Mouse (Mus musculus) right cerebral cortex, postnatal 4 days (tissue): ENCODE data around the gene Vegfa.
A peak's percentile ranks its signal among the peaks of the same experiment; 100 is the strongest.

Experiments
- DNase-seq: peaks from one replicate; pipeline ENCODE4 v3.0.0-alpha.2; 2022

The Vegfa gene

DNA sequence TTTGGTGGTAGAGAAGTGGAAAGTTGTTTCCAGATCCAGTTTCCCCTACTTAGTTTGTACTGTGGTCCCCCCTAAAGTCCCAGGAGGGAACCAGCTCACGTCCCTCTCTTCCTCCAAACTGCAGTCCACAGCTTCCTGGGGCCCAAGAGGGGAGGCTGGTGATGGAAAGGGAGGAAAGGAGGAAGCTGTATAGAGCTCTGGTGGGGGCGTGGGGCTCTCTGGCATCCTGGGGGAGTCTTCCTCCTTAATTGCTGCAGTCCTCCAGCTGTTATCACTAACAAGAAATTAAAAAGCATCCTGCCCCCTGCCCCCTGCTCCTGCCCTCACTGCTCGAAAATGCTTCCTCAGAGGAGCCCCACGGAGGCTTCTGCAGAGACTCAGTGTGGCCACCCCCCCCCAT lies 17.4 kb upstream of the Vegfa start:
- DNase-seq = no peak

DNA sequence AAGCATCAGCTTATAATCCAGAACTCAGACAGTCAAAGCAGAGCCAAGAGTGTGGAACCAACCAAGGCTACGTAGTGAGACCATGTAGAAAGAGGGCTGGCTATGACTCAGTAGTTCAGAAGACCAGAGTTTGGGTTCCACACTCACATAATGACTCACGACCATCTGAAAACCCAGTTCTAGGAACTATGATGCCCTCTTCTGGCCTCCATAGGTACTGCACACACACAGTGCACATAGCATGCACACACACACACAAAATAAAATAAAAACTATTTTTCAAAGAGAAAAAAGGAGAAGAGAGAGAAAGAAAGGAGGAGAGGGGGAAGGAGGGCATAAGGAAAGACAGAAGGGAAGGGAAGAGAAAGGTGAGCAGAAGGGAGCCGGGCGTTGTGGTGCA lies 16.0 kb upstream of the Vegfa start:
- no peak for DNase-seq

DNA sequence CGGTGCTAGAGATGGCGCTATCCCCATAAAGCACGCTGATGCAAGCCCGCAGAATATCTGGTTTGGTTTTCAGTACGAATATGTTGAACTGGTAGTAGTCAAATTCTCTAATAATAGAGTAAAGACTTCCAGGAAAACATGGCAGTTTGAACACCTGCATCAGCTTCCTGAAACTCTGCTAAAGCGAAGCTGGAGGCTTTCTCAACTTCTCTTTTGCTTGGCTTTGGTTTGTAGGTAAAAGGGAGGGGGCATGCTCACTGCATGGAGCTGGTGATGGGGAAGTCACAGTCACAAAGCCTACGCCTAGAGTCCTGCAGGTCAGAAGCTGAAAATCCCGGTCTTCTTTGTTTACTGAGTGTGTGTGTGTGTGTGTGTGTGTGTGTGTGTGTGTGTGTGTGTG lies 13.6 kb upstream of the Vegfa start:
- no peak for DNase-seq

- DNase-seq = no peak
Measured at GRCm38 (mm10) chr17:46044953-46045352, 12.8 kb upstream of the Vegfa start.

GRCm38 (mm10) chr17:46042158-46042557 lies 10.0 kb upstream of the Vegfa start:
- DNase-seq = no peak

- no peak for DNase-seq
Measured at GRCm38 (mm10) chr17:46041679-46042078, 9.5 kb upstream of the Vegfa start.

DNA sequence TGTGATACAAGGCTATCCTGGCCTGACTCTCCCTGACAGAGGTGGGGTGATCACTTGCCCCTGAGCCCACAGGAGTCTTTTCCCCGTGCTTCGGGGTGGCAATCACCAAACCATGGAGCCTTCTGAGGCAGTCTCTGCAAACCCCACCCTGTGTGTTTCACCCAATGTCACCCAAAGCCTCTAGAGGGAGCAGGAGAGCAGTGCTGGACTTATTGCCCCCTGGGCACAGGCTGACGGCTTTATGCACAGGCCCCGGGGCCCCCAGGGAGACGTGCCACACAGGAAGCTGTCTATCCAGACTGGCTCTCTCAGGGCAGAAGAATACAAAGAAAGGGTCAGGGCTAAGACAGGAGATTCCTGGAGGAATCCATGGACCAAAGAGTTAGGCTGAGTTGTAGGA lies 9.1 kb upstream of the Vegfa start:
- no peak for DNase-seq

GRCm38 (mm10) chr17:46040561-46040960 lies 8.4 kb upstream of the Vegfa start:
- DNase-seq = no peak

DNA sequence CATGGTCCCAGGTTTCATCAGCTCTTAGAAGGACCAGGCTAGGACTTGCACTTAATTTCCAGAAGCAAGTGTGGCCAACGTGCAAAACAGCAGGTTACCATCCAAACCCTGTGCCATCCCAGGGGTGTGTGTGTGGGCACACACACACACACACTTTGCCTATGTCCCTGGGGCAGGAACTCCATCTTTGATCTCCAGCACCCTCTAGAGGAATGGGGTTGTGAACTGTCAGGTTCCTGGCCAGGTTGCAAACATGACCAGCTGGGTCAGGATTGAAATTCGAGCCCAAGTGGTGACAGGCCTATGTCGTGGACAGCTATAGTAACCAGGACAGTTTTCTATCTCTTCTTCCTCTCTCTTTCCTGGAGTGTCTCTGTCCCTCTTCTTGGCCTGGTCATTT lies 6.7 kb upstream of the Vegfa start:
- DNase-seq = no peak

GRCm38 (mm10) chr17:46036400-46036799 lies 4.2 kb upstream of the Vegfa start:
- no peak for DNase-seq

DNA sequence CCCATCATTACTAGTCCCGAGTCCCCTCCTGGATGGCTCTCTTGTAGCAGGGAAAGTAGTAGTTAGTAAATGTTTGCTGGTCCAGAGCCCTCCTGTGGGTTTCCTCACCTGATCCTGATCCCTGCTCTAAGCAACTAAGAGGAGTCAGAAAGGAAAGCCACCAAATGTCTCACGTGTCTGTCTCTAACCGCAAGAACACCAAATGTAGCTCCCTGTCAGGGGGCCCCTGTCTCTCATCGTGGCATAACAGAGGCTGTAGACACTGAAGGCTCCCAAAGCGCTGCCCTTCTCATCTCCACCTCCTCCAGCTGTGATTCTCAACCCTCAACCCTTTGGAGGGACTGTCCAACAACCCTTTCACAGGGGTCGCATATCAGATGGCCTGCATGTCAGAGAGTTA lies 1.9 kb upstream of the Vegfa start:
- DNase-seq = no peak

GRCm38 (mm10) chr17:46033607-46034006 lies 1.4 kb upstream of the Vegfa start:
- DNase-seq = no peak

- DNase-seq = no peak
Measured at GRCm38 (mm10) chr17:46033122-46033521, 953 bp upstream of the Vegfa start.

DNA sequence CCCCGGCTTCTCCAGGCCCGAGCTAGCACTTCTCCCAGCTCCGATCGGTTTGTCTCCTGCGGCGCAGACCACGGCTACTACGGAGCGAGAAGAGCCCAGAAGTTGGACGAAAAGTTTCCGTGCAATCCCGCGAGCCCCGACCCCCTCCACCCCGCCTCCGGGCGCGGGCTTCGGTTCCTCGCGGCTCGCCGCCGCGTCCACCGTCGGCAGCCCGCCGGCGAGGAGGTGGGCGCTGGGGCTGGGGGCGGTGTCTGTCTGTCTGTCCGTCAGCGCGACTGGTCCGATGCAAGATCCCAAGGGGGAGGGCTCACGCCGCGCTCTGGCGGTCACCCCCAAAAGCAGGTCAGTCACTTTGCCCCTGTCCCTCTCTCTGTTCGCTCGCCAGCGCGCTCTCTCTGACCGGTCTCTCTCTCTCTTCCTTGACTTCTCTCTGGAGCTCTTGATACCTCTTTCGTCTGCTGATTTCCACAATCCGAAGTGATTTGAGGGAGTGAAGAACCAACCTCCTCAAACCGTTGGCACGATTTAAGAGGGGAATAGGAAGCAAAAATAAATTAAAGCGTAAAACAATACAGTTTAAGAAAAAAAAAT lies 453 bp downstream of the Vegfa start:
- DNase-seq = peak; percentile 58

DNA sequence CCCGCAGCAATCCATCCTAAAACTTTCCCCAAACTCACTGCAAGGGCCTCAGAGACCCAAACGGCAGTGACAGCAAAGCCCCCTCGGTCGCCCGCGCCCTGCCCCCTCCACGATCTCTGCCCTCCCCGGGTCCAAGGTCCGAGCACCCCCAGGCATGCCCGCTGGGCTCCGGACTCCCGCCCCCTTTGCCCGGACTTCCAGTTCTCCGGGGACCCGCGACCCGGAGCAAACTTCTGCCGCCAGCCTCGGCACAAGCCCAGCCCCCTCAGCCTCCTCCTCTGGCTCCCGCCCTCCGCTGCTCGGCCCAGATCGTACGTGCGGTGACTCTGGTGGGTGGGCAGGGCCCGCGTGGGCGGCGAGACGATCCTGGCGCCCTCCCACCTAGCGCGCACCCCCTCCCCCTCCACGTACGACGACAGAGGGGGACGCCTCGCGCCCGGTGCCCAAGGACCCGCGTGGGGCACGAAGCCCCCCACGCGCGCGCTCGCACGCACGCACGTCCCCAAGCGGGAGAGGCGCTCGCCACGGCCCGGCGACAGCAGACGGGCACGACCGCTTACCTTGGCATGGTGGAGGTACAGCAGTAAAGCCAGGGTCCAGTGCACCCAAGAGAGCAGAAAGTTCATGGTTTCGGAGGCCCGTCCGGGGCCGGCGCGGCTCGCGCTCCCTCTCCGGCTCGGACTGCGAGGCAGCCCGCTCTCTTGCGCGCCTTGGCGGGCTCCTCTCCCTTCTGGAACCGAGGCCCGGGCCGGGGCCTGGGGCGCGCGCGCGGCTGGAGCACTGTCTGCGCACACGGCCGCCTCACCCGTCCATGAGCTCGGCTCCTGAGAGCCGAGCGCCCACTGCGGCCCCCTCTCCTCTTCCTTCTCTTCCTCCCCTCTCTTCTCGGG lies 1.2 kb downstream of the Vegfa start:
- DNase-seq = peak; percentile 71

- DNase-seq = peak; percentile 62
Measured at GRCm38 (mm10) chr17:46030323-46030730, 1.8 kb downstream of the Vegfa start.

- no peak for DNase-seq
Measured at GRCm38 (mm10) chr17:46029554-46030207, 2.5 kb downstream of the Vegfa start.

- DNase-seq = no peak
Measured at GRCm38 (mm10) chr17:46029052-46029553, 3.1 kb downstream of the Vegfa start.

DNA sequence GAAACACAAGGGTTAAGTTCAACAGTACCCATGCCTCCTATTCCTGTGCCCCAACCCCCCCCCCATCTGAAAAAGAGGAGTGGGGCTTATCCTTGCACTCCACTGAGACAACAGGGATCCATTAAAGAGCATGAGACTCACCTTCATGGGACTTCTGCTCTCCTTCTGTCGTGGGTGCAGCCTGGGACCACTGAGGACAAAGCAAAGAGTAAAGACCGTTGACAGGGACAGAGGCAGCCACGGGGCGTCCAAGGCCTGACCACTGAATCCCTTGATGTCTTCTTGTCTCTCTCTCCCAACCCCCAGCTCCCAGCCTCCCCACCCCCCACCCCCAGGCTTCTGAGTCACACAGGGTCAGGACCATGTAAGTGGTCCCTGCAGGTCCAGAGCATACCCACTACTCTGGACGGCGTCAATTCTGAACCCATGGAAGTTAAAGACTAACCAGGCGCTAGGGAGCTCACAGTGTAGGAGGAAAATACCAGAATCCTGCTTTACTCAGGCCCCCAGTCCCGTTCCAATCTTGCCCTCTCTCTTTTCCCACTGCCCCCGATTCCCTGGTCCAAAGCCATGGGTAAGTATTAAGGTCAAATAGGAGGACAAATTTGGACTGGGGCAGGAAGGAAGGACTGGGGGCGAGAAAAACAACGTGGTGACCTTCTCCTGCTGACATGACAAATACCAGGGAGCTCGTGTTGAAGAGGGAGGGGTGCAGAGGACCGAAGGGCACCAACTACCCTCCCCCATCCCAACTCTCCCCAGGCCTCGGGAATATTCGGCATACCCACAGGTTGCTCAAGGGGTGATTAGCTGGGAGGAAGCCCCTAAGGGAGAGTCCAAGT lies 3.7 kb downstream of the Vegfa start:
- DNase-seq = no peak

- peak; percentile 80 for DNase-seq
Measured at GRCm38 (mm10) chr17:46027066-46027917, 4.9 kb downstream of the Vegfa start.

- no peak for DNase-seq
Measured at GRCm38 (mm10) chr17:46025927-46026668, 6.1 kb downstream of the Vegfa start.
